Mouse (Mus musculus) left cerebral cortex, adult 2 months (tissue): Measurements from ENCODE around the gene Chmp4b. TPM values are rescaled to one million over a fixed set of nuclear protein-coding genes. Genes with fewer than 3 reads are reported as not detected.
A peak's percentile ranks its signal among the peaks of the same experiment; 100 is the strongest.

Experiments used
- DNase-seq, 2 experiments: peaks; one replicate each; pipeline ENCODE4 v3.0.0; 2021 to 2022; ENCODE audit warnings: low spot score in 2 of 2, mixed read lengths in 1 of 2; ENCODE audit errors: extremely low spot score in 1 of 2
- H3K27ac ChIP-seq: fragments of 200-600 bp; 2 replicates; pipeline ENCODE4 v1.8.1; 2022
- H3K4me3 ChIP-seq: fragments of 200-600 bp; 2 replicates; pipeline ENCODE4 v1.8.1; 2022
- CTCF ChIP-seq: fragments of 200-600 bp; IDR thresholded peaks from 2 replicates; pipeline ENCODE4 v1.8.1; 2022; ENCODE audit warnings: antibody characterized with exemption, mild to moderate bottlenecking, moderate library complexity
- intact Hi-C: fragments of 180-260 bp; cut with DNase I; formaldehyde crosslinking; loops from one replicate; pipeline ENCODE4 v1.15.1; 2025
- total RNA-seq, 2 experiments: library from RNA; stranded (reverse); gene quantifications; 2 replicates each; pipeline ENCODE4 v1.2.3; 2021

Chmp4b gene
- total RNA-seq, 2 experiments from 2014 or later: 215 to 217 TPM

GRCm38 (mm10) chr2:154712271-154712677 is 60.8 kb downstream of the Chmp4b start:
- H3K27ac ChIP-seq: peak overlapping the region; percentile 28; the same call in 1 of the 2 replicates
- intact Hi-C loops: loop anchor here (2.0 kb wide), 2 partner anchors 143 to 231 kb away; no protein-coding TSS in a partner anchor
- TF ChIP-seq CTCF: peak; percentile 64
- peak overlapping the region; percentile 42 for H3K4me3 ChIP-seq
- DNase-seq: peak; percentile 23 to 73

- no peak overlapping the region for H3K27ac ChIP-seq
- DNase-seq: no peak
- peak; percentile 31 for TF ChIP-seq CTCF
- intact Hi-C loops: loop anchor here (2.0 kb wide), 2 partner anchors 142 to 230 kb away; no protein-coding TSS in a partner anchor
- no peak overlapping the region for H3K4me3 ChIP-seq
These were observed 61.6 kb downstream of the Chmp4b start for GRCm38 (mm10) chr2:154713083-154713482.

GRCm38 (mm10) chr2:154713964-154714363 is 62.5 kb downstream of the Chmp4b start:
- intact Hi-C loops: loop anchor here (2.0 kb wide), 2 partner anchors 141 to 229 kb away; no protein-coding TSS in a partner anchor
- H3K4me3 ChIP-seq: no peak overlapping the region
- H3K27ac ChIP-seq: no peak overlapping the region
- DNase-seq: no peak
- no peak for TF ChIP-seq CTCF

- H3K4me3 ChIP-seq: no peak overlapping the region
- no peak for TF ChIP-seq CTCF
- no peak overlapping the region for H3K27ac ChIP-seq
- intact Hi-C loops: no loop called here
- no peak for DNase-seq
These were observed 65.1 kb downstream of the Chmp4b start for GRCm38 (mm10) chr2:154716586-154716985.

- no peak for DNase-seq
- no peak overlapping the region for H3K27ac ChIP-seq
- no peak for TF ChIP-seq CTCF
- H3K4me3 ChIP-seq: no peak overlapping the region
- intact Hi-C loops: no loop called here
These were observed 65.6 kb downstream of the Chmp4b start for GRCm38 (mm10) chr2:154717081-154717480.

- Histone ChIP-seq H3K4me3 (no peak overlapping the region), H3K27ac (no peak overlapping the region)
- TF ChIP-seq CTCF: no peak
- DNase-seq: no peak
- intact Hi-C loops: no loop called here
These were observed 67.5 kb downstream of the Chmp4b start for GRCm38 (mm10) chr2:154718855-154719556.

- no peak for DNase-seq
- no peak overlapping the region for H3K4me3 ChIP-seq
- no peak overlapping the region for H3K27ac ChIP-seq
- TF ChIP-seq CTCF: no peak
- intact Hi-C loops: no loop called here
These were observed 68.8 kb downstream of the Chmp4b start for GRCm38 (mm10) chr2:154720315-154720714.

GRCm38 (mm10) chr2:154723473-154723872 is 72.0 kb downstream of the Chmp4b start:
- intact Hi-C loops: no loop called here
- TF ChIP-seq CTCF: no peak
- no peak overlapping the region for H3K27ac ChIP-seq
- no peak for DNase-seq
- no peak overlapping the region for H3K4me3 ChIP-seq

- no peak for DNase-seq
- intact Hi-C loops: no loop called here
- no peak for TF ChIP-seq CTCF
- no peak overlapping the region for H3K4me3 ChIP-seq
- H3K27ac ChIP-seq: no peak overlapping the region
These were observed 78.2 kb downstream of the Chmp4b start for GRCm38 (mm10) chr2:154729737-154730136.

GRCm38 (mm10) chr2:154730841-154731240 is 79.3 kb downstream of the Chmp4b start:
- Histone ChIP-seq H3K4me3 (no peak overlapping the region), H3K27ac (no peak overlapping the region)
- DNase-seq: no peak
- no peak for TF ChIP-seq CTCF
- intact Hi-C loops: no loop called here

- Histone ChIP-seq H3K27ac (no peak overlapping the region), H3K4me3 (no peak overlapping the region)
- no peak for TF ChIP-seq CTCF
- intact Hi-C loops: no loop called here
- no peak for DNase-seq
These were observed 80.4 kb downstream of the Chmp4b start for GRCm38 (mm10) chr2:154731916-154732315.

- H3K4me3 ChIP-seq: no peak overlapping the region
- intact Hi-C loops: no loop called here
- DNase-seq: no peak
- no peak overlapping the region for H3K27ac ChIP-seq
- no peak for TF ChIP-seq CTCF
These were observed 81.1 kb downstream of the Chmp4b start for GRCm38 (mm10) chr2:154732503-154733141.

GRCm38 (mm10) chr2:154734977-154735376 is 83.5 kb downstream of the Chmp4b start:
- intact Hi-C loops: no loop called here
- no peak for TF ChIP-seq CTCF
- no peak for DNase-seq
- H3K4me3 ChIP-seq: no peak overlapping the region
- H3K27ac ChIP-seq: no peak overlapping the region
